Mouse (Mus musculus) spleen, adult 2 months (tissue): Measurements from ENCODE around the gene Cbfa2t3.

Experiments used
- CTCF ChIP-seq: fragments of 200-500 bp; IDR thresholded peaks from 2 replicates; pipeline ENCODE4 v1.5.1; 2011; ENCODE audit warnings: mild to moderate bottlenecking, inconsistent platforms; ENCODE audit not compliant: insufficient read depth, insufficient read length, insufficient replicate concordance; ENCODE audit errors: extremely low read depth
- POLR2A ChIP-seq: fragments of 200-500 bp; IDR thresholded peaks from 2 replicates; pipeline ENCODE4 v1.6.1; 2011; ENCODE audit warnings: low read depth, low read length, inconsistent platforms

GRCm38 (mm10) chr8:122593783-122594507 is 105.0 kb downstream of the Cbfa2t3 start:
- TF ChIP-seq POLR2A (no peak), CTCF (no peak)
